Mouse (Mus musculus) lung, adult 18-20 months (tissue): ENCODE results near the gene Cd68.
"Not testable (repeated sequence)": the region's sequence is repeated elsewhere in the genome, so short reads cannot be mapped to it uniquely, and the experiment has no call there.

ENCODE experiments used
- DNase-seq, 2 experiments: peaks; one replicate each; pipeline ENCODE4 v3.0.0; 2022; ENCODE audit warnings: mixed read lengths in 2 of 2

Gene Cd68

GRCm38 (mm10) chr11:69622406-69622805, 43.5 kb downstream of the Cd68 start:
- no peak for DNase-seq

- DNase-seq, result peak; percentile 28 to 29
Measured at GRCm38 (mm10) chr11:69621571-69622268, 44.2 kb downstream of the Cd68 start, which contains the start of gene Sat2. TSS of gene Sat2 (plus strand) at chr11:69622024.

- DNase-seq, result no peak
Measured at GRCm38 (mm10) chr11:69620394-69621081, 45.4 kb downstream of the Cd68 start.

DNA sequence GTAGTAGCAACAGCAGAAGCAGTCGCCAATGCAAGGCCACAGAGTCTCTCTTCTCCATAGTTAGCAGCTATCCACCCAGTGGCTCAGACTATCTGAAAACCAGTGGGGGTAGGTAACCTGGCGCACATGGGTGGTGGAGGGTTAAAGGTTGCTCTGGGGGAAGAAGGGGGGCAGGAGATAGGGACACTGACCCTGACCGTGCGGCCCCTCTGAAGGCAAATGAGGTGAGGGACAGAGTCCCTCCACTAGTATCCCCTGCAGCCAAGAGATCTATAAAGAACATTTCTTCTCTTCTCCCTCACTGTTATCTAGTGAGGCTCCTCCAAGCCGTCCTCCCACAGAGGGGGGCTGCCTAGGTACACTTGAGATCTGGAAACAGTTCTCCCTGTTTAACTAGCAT, 48.1 kb downstream of the Cd68 start, which contains the start of gene Shbg:
Shbg (minus strand) TSS at position 101 of the 400 bp plus-strand sequence.
- no peak for DNase-seq

DNA sequence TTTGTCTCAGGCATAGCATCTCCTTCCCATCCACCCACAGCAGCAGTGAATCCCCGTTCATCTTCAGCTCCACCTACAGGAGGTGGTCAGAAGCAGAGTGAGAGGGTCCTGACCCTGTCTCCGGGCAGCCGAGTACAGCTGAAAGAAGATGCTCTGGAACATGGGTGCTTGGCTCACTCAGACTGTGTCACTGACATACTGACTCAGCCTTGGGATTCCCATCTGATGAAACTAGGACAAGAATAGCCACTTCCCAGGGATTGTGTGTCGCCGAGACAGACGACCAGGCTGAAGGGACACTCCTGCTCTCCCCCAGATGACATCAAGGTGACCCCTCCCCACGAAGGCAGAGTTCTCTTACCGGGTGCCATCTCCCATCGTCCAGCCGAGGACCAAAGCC, 49.2 kb downstream of the Cd68 start:
- DNase-seq, result no peak

DNA sequence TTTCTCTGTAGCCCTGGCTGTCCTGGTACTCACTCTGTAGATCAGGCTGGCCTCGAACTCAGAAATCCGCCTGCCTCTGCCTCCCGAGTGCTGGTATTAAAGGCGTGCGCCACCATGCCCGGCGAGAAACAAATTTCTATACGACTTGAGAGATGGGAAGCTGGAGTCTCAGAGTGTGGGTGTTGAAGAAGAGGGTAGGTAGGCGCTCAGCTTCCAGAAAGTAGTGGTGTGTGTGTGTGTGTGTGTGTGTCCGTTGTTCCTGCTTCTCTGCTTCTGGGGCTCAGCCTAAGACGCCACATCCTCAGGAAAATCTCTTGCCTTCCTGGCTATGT, 51.7 kb downstream of the Cd68 start:
- DNase-seq, result not testable (repeated sequence)
